ENCODE assay signal across 11 mouse cellular contexts in the genomic region with DNA sequence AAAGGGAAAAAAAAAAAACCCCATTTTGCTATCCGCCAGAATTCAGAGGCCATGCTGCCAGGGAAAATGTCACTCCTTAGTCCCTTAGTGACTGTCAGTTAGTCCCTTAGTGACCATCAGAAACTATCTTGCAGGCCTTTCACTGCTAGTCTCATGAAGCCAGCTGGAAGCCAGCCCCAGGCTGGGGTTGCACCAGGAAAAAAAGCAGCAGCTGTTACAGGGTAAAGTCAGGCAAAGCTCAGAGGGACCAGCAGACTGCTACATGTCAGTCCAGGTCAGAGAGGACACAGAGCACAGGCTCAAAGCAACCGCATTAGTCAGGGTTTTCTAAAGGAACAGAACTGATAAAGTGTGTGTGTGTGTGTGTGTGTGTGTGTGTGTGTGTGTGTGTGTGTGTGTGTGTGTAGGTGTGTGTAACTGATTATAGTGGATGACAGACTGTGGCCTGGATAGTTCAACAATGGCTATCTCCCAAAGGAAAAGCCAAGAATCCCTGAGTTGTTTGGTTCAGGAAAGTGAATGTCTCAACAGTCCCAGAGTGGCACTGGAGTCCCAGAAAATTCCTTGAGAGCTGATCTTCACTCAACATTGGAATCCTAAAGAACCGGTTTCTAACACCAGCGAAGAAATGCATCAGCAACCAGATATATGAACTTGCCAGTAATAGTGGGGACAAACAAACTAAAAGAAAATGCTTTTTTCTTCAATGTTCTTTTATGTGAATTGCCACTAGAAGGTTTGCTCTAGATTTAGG. TPM values are rescaled to one million over a fixed set of nuclear protein-coding genes. Genes with fewer than 3 reads are reported as not detected.
DNase-seq lines count a peak whose midpoint lies in the region; ATAC-seq and TF ChIP-seq lines count a peak whose summit lies in the region.
"Had no signal": no experiment of that assay in that cellular context is flagged by ENCODE, and none has a peak within 500 bp of the region (broad histone marks: within the 10 kb centered on the region; RNA-seq: fewer than 3 reads in every experiment).

No protein-coding gene starts in this region.

- DNase-seq in kidney, adult 11 months = peak; percentile 50
- no peak for DNase-seq in kidney, adult 18-20 months
- peak; percentile 10 to 59 for DNase-seq in adrenal gland, postnatal 36 days
- peak; percentile 89 to 90 for DNase-seq in heart, adult 9 months (ENCODE audit: low spot score in 2 of 2)
- DNase-seq in lung, postnatal 0 days (ENCODE audit: low spot score) = peak; percentile 71
- no peak for DNase-seq in spleen, postnatal 36 days (ENCODE audit: low spot score in 2 of 2)
- DNase-seq in natural killer cell, adult 2 months (ENCODE audit: low spot score in 2 of 2) = no peak
- no peak for DNase-seq in right cerebral cortex, postnatal 4 days
- DNase-seq: thymus, postnatal 25 days had no signal

- no peaks in the 10 kb centered on the region for H3K27me3 ChIP-seq in lung, postnatal 0 days (replicated peaks; ENCODE audit: insufficient read depth, low read length)
- H3K27me3 ChIP-seq: embryonic facial prominence, embryonic 13.5 days; midbrain, embryonic 12.5 days had no signal

- no peaks in the 10 kb centered on the region for H3K9me3 ChIP-seq in lung, postnatal 0 days (ENCODE audit: low read length)
- H3K9me3 ChIP-seq: embryonic facial prominence, embryonic 13.5 days; midbrain, embryonic 12.5 days had no signal

- H3K36me3 ChIP-seq in lung, postnatal 0 days (ENCODE audit: insufficient read depth, low read length) = no peaks in the 10 kb centered on the region
- H3K36me3 ChIP-seq: embryonic facial prominence, embryonic 13.5 days; midbrain, embryonic 12.5 days had no signal

- no peak overlapping the region for H3K4me2 ChIP-seq in lung, postnatal 0 days (replicated peaks; ENCODE audit: low read depth, low read length)
- H3K4me2 ChIP-seq: embryonic facial prominence, embryonic 13.5 days; midbrain, embryonic 12.5 days had no signal

- 56% methylated on average over 4 of the region's 4 CpGs for WGBS in lung, postnatal 0 days

- H3K4me1 ChIP-seq in lung, postnatal 0 days (ENCODE audit: insufficient read depth, low read depth, low read length) = no peaks in the 10 kb centered on the region
- H3K4me1 ChIP-seq: embryonic facial prominence, embryonic 13.5 days; midbrain, embryonic 12.5 days had no signal

- no peak overlapping the region for H3K9ac ChIP-seq in lung, postnatal 0 days (replicated peaks; ENCODE audit: low read depth)
- H3K9ac ChIP-seq: embryonic facial prominence, embryonic 13.5 days; midbrain, embryonic 12.5 days had no signal

- peak; percentile 85 for TF ChIP-seq EP300 in lung, postnatal 0 days (IDR thresholded peaks at IDR 0.05)

- peak overlapping the region; percentile 51; the same call in 1 of the 2 replicates for H3K27ac ChIP-seq in lung, postnatal 0 days (ENCODE audit: low read length)
- H3K27ac ChIP-seq: embryonic facial prominence, embryonic 13.5 days; midbrain, embryonic 12.5 days had no signal

- ATAC-seq in lung, postnatal 0 days = peak; percentile 78

- TF ChIP-seq CTCF in lung, postnatal 0 days (IDR thresholded peaks at IDR 0.05) = no peak

- no peak overlapping the region for H3K4me3 ChIP-seq in lung, postnatal 0 days (ENCODE audit: low read depth, low read length)
- H3K4me3 ChIP-seq: embryonic facial prominence, embryonic 13.5 days; midbrain, embryonic 12.5 days had no signal

RNA-seq across cellular contexts. Expression of a gene that starts 49.7 kb away (rescaled TPM):
- 1 to 10 TPM; 5.2 to 7.5 TPM for total RNA-seq in adrenal gland, postnatal 36 days (2021)
- 7.7 and 10.0 TPM in 2 replicates for polyA plus RNA-seq in lung, postnatal 0 days (2015; fragmentation: Nextera tagmentation; extraction: Ambion mirVana)

Comparison
In these comparisons a context has a peak if more than half of its experiments do, and no peak if none do; other contexts are left out.
1. DNase-seq: peak in kidney, adult 11 months (single experiment), adrenal gland, postnatal 36 days (2 of 2), heart, adult 9 months (2 of 2) and lung, postnatal 0 days (single experiment); none in kidney, adult 18-20 months (single experiment), spleen, postnatal 36 days (0 of 2), natural killer cell, adult 2 months (0 of 2) and right cerebral cortex, postnatal 4 days (single experiment).